Mouse (Mus musculus) embryonic facial prominence, embryonic 10.5 days (tissue): ENCODE measurements around the gene Setdb2. TPM values are rescaled to one million over a fixed set of nuclear protein-coding genes. Genes with fewer than 3 reads are reported as not detected.

Source experiments
- polyA plus RNA-seq: library from polyadenylated mRNA; unstranded; fragments of >200 nt; fragmentation: Nextera tagmentation; extraction: Ambion mirVana; gene quantifications from 2 replicates; pipeline ENCODE4 v1.2.1, GENCODE M21; 2016

Setdb2 gene
- polyA plus RNA-seq, 1 experiment from 2014 or later = 13.5 TPM

Other genes starting within 250 kb of the Setdb2 start
- gene Rcbtb1, start 239.7 kb downstream of the Setdb2 start, polyA plus RNA-seq = 121 and 123 TPM in 2 replicates
- not detected in 2 replicates for gene Gm6904, start 180.7 kb downstream of the Setdb2 start, polyA plus RNA-seq
- not detected in 2 replicates for gene Phf11a, start 143.4 kb downstream of the Setdb2 start, polyA plus RNA-seq
- gene Phf11b, start 99.5 kb downstream of the Setdb2 start, polyA plus RNA-seq = 0.21 TPM in 1 of 2 replicates, not detected in the other
- 0.16 and 0.23 TPM in 2 replicates for gene Phf11d, start 75.4 kb downstream of the Setdb2 start, polyA plus RNA-seq
- gene Phf11c, start 45.5 kb downstream of the Setdb2 start, polyA plus RNA-seq = 0.78 and 1.0 TPM in 2 replicates
- gene Cab39l, start 88 bp upstream of the Setdb2 start, polyA plus RNA-seq = 44.9 and 45.7 TPM in 2 replicates
- gene Cdadc1, start 157.1 kb upstream of the Setdb2 start, polyA plus RNA-seq = 24.7 and 28.9 TPM in 2 replicates
- 26.1 and 29.8 TPM in 2 replicates for gene Shisa2, start 184.4 kb upstream of the Setdb2 start, polyA plus RNA-seq